Mouse (Mus musculus) adrenal gland, adult 2 months (tissue): ENCODE results near the gene Phactr2. TPM values are rescaled to one million over a fixed set of nuclear protein-coding genes. Genes with fewer than 3 reads are reported as not detected.

Experiments
- DNase-seq: peaks from one replicate; pipeline ENCODE4 v3.0.0; 2021
- polyA plus RNA-seq: library from polyadenylated mRNA; depleted of rRNA; stranded (reverse); fragments of >200 nt; gene quantifications from 2 replicates; pipeline ENCODE4 v1.2.3, GENCODE M21; 2012
- total RNA-seq, 2 experiments: library from RNA; stranded (reverse); gene quantifications; 2 replicates each; pipeline ENCODE4 v1.2.3; 2021

Phactr2 gene
- total and polyA plus RNA-seq, 3 experiments: 8.0 to 27.2 (median 26.8) TPM

- no peak for DNase-seq
Observed at GRCm38 (mm10) chr10:13395753-13396152, 78.5 kb downstream of the Phactr2 start.

- DNase-seq: no peak
Observed at GRCm38 (mm10) chr10:13394000-13394399, 80.2 kb downstream of the Phactr2 start.

- DNase-seq: peak; percentile 25
Observed at GRCm38 (mm10) chr10:13388116-13388922, 85.9 kb downstream of the Phactr2 start.

GRCm38 (mm10) chr10:13384866-13385265, 89.3 kb downstream of the Phactr2 start:
- no peak for DNase-seq

GRCm38 (mm10) chr10:13377895-13378294, 96.3 kb downstream of the Phactr2 start:
- DNase-seq: no peak

GRCm38 (mm10) chr10:13376428-13377260, 97.6 kb downstream of the Phactr2 start:
- DNase-seq: no peak

GRCm38 (mm10) chr10:13375820-13376219, 98.4 kb downstream of the Phactr2 start:
- DNase-seq: no peak

- DNase-seq: peak; percentile 10
Observed at GRCm38 (mm10) chr10:13369581-13370375, 104.4 kb downstream of the Phactr2 start.

- no peak for DNase-seq
Observed at GRCm38 (mm10) chr10:13364286-13364580, 110.0 kb downstream of the Phactr2 start.

GRCm38 (mm10) chr10:13363499-13364285, 110.5 kb downstream of the Phactr2 start:
- DNase-seq: no peak

- DNase-seq: no peak
Observed at GRCm38 (mm10) chr10:13360913-13361312, 113.3 kb downstream of the Phactr2 start.

- DNase-seq: no peak
Observed at GRCm38 (mm10) chr10:13359846-13360245, 114.4 kb downstream of the Phactr2 start.

- no peak for DNase-seq
Observed at GRCm38 (mm10) chr10:13358679-13359078, 115.5 kb downstream of the Phactr2 start.

- no peak for DNase-seq
Observed at GRCm38 (mm10) chr10:13346609-13347290, 127.5 kb downstream of the Phactr2 start.

GRCm38 (mm10) chr10:13340583-13340982, 133.6 kb downstream of the Phactr2 start:
- no peak for DNase-seq

GRCm38 (mm10) chr10:13336964-13337363, 137.2 kb downstream of the Phactr2 start:
- no peak for DNase-seq

- DNase-seq: no peak
Observed at GRCm38 (mm10) chr10:13335814-13336213, 138.4 kb downstream of the Phactr2 start.

- no peak for DNase-seq
Observed at GRCm38 (mm10) chr10:13335347-13335746, 138.9 kb downstream of the Phactr2 start.

- no peak for DNase-seq
Observed at GRCm38 (mm10) chr10:13333781-13334180, 140.4 kb downstream of the Phactr2 start.

- no peak for DNase-seq
Observed at GRCm38 (mm10) chr10:13332985-13333384, 141.2 kb downstream of the Phactr2 start.
